Mouse (Mus musculus) kidney, embryonic 15.5 days (tissue): ENCODE results near the gene Tspear. TPM values are rescaled to one million over a fixed set of nuclear protein-coding genes. Genes with fewer than 3 reads are reported as not detected.
A peak's percentile ranks its signal among the peaks of the same experiment; 100 is the strongest.

Source experiments
- ATAC-seq: fragments of 200-750 bp; cut with Nextera tagmentation; replicated peaks from 2 replicates; pipeline ENCODE4 v1.8.0; 2017; ENCODE audit warnings: moderate TSS enrichment; ENCODE audit not compliant: low FRiP score
- H3K27ac ChIP-seq: fragments of 300-500 bp; sonication (generic); 2 replicates; pipeline ENCODE4 v1.5.1; 2015; ENCODE audit warnings: mild to moderate bottlenecking, inconsistent platforms
- H3K27me3 ChIP-seq: fragments of 300-500 bp; sonication (generic); 2 replicates; pipeline ENCODE4 v1.6.1; 2015; ENCODE audit warnings: inconsistent platforms
- H3K36me3 ChIP-seq: fragments of 300-500 bp; sonication (generic); 2 replicates; pipeline ENCODE4 v1.6.1; 2015; ENCODE audit warnings: inconsistent platforms
- H3K4me1 ChIP-seq: fragments of 300-500 bp; sonication (generic); 2 replicates; pipeline ENCODE4 v1.6.1; 2015; ENCODE audit warnings: inconsistent platforms
- H3K4me2 ChIP-seq: fragments of 300-500 bp; sonication (generic); 2 replicates; pipeline ENCODE4 v1.6.1; 2015; ENCODE audit warnings: moderate library complexity, mild to moderate bottlenecking, inconsistent platforms
- H3K4me3 ChIP-seq: fragments of 300-500 bp; sonication (generic); replicated peaks from 2 replicates; pipeline ENCODE4 v1.5.1; 2015; ENCODE audit warnings: mild to moderate bottlenecking, inconsistent platforms
- H3K9ac ChIP-seq: fragments of 300-500 bp; sonication (generic); 2 replicates; pipeline ENCODE4 v1.6.1; 2015; ENCODE audit warnings: mild to moderate bottlenecking, inconsistent platforms
- H3K9me3 ChIP-seq: fragments of 300-500 bp; sonication (generic); replicated peaks from 2 replicates; pipeline ENCODE4 v1.6.1; 2016; ENCODE audit warnings: inconsistent platforms
- WGBS: fragments of 180-500 bp; shearing (Covaris S2); methylation state at CpG from one replicate; pipeline ENCODE4 v1.1.7; 2015; ENCODE audit warnings: mixed read lengths; 5-methylcytosine and 5-hydroxymethylcytosine counted together
- polyA plus RNA-seq: library from polyadenylated mRNA; unstranded; fragments of >200 nt; fragmentation: Nextera tagmentation; extraction: Ambion mirVana; gene quantifications from 2 replicates; pipeline ENCODE4 v1.2.1, GENCODE M21; 2015

The Tspear gene
- polyA plus RNA-seq, 1 experiment from 2014 or later: 0.90 TPM

GRCm38 (mm10) chr10:77846961-77847360 is 160.6 kb downstream of the Tspear start:
- no peak overlapping the region for H3K4me2 ChIP-seq
- H3K4me3 ChIP-seq: no peak overlapping the region
- ATAC-seq: no peak
- no peak overlapping the region for H3K9ac ChIP-seq
- 0 out of 2 replicates have a peak, but pooled peaks cover 2% of the 10 kb centered on the region for H3K9me3 ChIP-seq
- WGBS: 36% methylated on average over 2 of the region's 2 CpGs
- H3K36me3 ChIP-seq: no peaks in the 10 kb centered on the region
- no peaks in the 10 kb centered on the region for H3K4me1 ChIP-seq
- no peak overlapping the region for H3K27ac ChIP-seq
- no peaks in the 10 kb centered on the region for H3K27me3 ChIP-seq

GRCm38 (mm10) chr10:77847538-77847937 is 161.2 kb downstream of the Tspear start:
- no peaks in the 10 kb centered on the region for H3K36me3 ChIP-seq
- H3K9ac ChIP-seq: no peak overlapping the region
- no peak overlapping the region for H3K27ac ChIP-seq
- H3K4me3 ChIP-seq: no peak overlapping the region
- no peaks in the 10 kb centered on the region for H3K27me3 ChIP-seq
- ATAC-seq: no peak
- 0 out of 2 replicates have a peak, but pooled peaks cover 2% of the 10 kb centered on the region for H3K9me3 ChIP-seq
- no peaks in the 10 kb centered on the region for H3K4me1 ChIP-seq
- no peak overlapping the region for H3K4me2 ChIP-seq
- 70% methylated on average over 2 of the region's 2 CpGs for WGBS

DNA sequence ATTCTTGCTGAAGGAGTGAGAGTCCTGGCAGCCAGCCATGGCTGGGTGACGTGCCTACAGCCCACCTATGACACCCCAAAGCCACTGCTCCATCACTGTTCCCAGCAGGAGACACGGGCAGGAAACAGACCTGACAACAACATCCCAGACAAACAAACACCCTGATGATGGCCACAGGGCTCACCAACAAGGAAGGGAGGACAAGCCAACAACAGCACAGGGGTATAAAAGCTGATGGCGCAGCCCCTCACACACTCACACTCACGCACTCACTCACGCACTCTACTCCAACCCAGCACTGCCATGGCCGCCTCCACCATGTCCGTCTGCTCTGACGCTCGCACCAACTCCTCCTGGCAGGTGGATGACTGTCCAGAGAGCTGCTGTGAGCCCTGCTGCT is 166.2 kb downstream of the Tspear start, which contains the start of gene Gm10318:
TSS of gene Gm10318 (plus strand) at position 301 of the 400 bp plus-strand sequence.
- no peaks in the 10 kb centered on the region for H3K27me3 ChIP-seq
- no peak within 1 kb of the TSS for H3K4me2 ChIP-seq
- H3K9me3 ChIP-seq: no peaks in the 10 kb centered on the region
- H3K27ac ChIP-seq: no peak within 1 kb of the TSS
- 71% methylated on average over 9 of the region's 9 CpGs for WGBS
- no peaks in the 10 kb centered on the region for H3K36me3 ChIP-seq
- H3K4me1 ChIP-seq: no peaks in the 10 kb centered on the region
- ATAC-seq: no peak
- no peak within 1 kb of the TSS for H3K4me3 ChIP-seq
- no peak within 1 kb of the TSS for H3K9ac ChIP-seq

- no peaks in the 10 kb centered on the region for H3K36me3 ChIP-seq
- no peak within 1 kb of the TSS for H3K4me3 ChIP-seq
- no peak within 1 kb of the TSS for H3K27ac ChIP-seq
- H3K9me3 ChIP-seq: no peaks in the 10 kb centered on the region; the same call in 1 of the 2 replicates
- no peak within 1 kb of the TSS for H3K9ac ChIP-seq
- H3K4me1 ChIP-seq: 0 out of 2 replicates have a peak, but pooled peaks cover 6% of the 10 kb centered on the region
- ATAC-seq: no peak
- H3K4me2 ChIP-seq: no peak within 1 kb of the TSS
- 62% methylated on average over 7 of the region's 7 CpGs for WGBS
- H3K27me3 ChIP-seq: no peaks in the 10 kb centered on the region
Observed at GRCm38 (mm10) chr10:77861675-77862074, 175.3 kb downstream of the Tspear start, which contains the start of gene Gm3285. Gm3285 (plus strand) TSS chr10:77861975.

- 29% methylated on average over 14 of the region's 14 CpGs for WGBS
- Histone ChIP-seq H3K9me3 (no peaks in the 10 kb centered on the region), H3K27ac (no peak overlapping the region), H3K4me1 (0 out of 2 replicates have a peak, but pooled peaks cover 6% of the 10 kb centered on the region), H3K27me3 (no peaks in the 10 kb centered on the region), H3K9ac (0 out of 2 replicates have a peak overlapping the region, but pooled peaks have one; percentile 17), H3K4me3 (peak overlapping the region; percentile 33), H3K4me2 (peak overlapping the region; percentile 58), H3K36me3 (no peaks in the 10 kb centered on the region)
- peak; percentile 91 for ATAC-seq
Observed at GRCm38 (mm10) chr10:77864067-77864761, 177.8 kb downstream of the Tspear start.

DNA sequence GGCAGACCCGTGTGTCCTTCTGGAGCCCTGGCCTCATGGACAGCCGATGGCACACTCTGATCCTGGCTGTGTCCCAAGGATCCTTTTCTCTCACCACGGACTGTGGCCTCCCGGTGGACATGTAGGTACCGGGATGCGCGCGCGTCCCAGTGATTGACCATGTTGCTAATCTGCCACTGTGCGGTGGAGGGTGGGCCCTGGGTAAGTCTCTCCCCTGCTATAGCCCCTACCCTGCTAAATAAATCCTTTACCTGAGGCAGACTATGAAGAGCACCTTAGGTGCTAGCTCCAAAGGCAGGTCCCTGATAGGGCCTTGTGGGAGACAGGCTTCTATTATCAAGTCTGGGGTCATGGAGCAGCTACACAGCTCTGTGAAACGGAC is 178.4 kb downstream of the Tspear start:
- Histone ChIP-seq H3K4me2 (peak overlapping the region; percentile 58), H3K27me3 (no peaks in the 10 kb centered on the region), H3K36me3 (no peaks in the 10 kb centered on the region), H3K9ac (peak overlapping the region; percentile 17; the same call in 1 of the 2 replicates), H3K27ac (no peak overlapping the region), H3K9me3 (no peaks in the 10 kb centered on the region), H3K4me3 (peak overlapping the region; percentile 33), H3K4me1 (0 out of 2 replicates have a peak, but pooled peaks cover 6% of the 10 kb centered on the region)
- peak; percentile 49 for ATAC-seq
- 36% methylated on average over 11 of the region's 11 CpGs for WGBS

DNA sequence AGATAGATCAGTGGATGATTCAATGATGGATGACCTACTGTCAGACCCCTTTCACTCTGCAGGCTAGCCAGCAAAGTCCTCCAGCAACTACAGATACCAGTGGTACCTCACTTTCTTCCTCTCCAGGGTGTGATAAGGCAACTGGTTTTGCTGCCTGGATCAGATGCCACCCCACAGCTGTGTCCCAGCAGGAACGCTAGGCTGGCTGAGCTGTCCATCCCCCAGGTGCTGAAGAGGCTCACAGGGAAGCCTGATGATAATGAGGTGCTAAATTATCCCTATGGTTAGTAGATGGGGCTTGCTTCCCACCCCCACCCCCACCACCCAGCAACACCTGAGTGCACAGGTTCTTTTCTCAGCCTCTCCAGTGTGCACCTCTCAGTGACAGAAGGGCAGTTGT is 181.2 kb downstream of the Tspear start:
- Histone ChIP-seq H3K9me3 (no peaks in the 10 kb centered on the region), H3K4me3 (no peak overlapping the region), H3K4me1 (0 out of 2 replicates have a peak, but pooled peaks cover 6% of the 10 kb centered on the region), H3K27me3 (no peaks in the 10 kb centered on the region), H3K4me2 (no peak overlapping the region), H3K27ac (no peak overlapping the region), H3K9ac (no peak overlapping the region), H3K36me3 (no peaks in the 10 kb centered on the region)
- ATAC-seq: no peak
- WGBS: 4% methylated on average over 1 of the region's 1 CpGs

- H3K27ac ChIP-seq: no peak overlapping the region
- 0 out of 2 replicates have a peak, but pooled peaks cover 3% of the 10 kb centered on the region for H3K4me1 ChIP-seq
- no peaks in the 10 kb centered on the region for H3K36me3 ChIP-seq
- ATAC-seq: no peak
- H3K9ac ChIP-seq: no peak overlapping the region
- no peaks in the 10 kb centered on the region for H3K9me3 ChIP-seq
- no peaks in the 10 kb centered on the region for H3K27me3 ChIP-seq
- WGBS: 87% methylated on average over 7 of the region's 7 CpGs
- no peak overlapping the region for H3K4me3 ChIP-seq
- no peak overlapping the region for H3K4me2 ChIP-seq
Observed at GRCm38 (mm10) chr10:77869651-77870050, 183.3 kb downstream of the Tspear start.

DNA sequence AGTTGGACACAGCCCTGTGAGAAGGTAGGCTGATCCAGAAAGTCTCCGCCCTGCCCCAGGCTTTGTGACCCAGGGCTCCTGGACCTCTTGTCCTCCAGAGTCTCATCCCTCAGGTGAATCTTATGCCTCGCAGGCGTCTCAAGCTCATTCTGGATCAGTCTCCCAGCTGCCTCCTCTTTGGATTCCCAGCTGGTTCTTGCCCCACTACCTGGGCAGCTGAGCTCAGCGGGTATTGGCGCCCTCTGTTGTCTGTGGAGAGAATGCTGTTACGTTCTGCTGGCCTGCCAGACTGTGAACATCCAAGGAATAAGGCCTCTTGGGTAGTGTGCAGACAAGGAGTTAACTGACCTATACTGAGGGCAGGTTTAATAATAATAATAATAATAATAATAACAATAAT is 192.6 kb downstream of the Tspear start:
- no peak overlapping the region for H3K27ac ChIP-seq
- H3K4me3 ChIP-seq: no peak overlapping the region
- no peak for ATAC-seq
- no peak overlapping the region for H3K9ac ChIP-seq
- no peak overlapping the region for H3K4me2 ChIP-seq
- 63% methylated on average over 6 of the region's 6 CpGs for WGBS
- H3K36me3 ChIP-seq: no peaks in the 10 kb centered on the region
- no peaks in the 10 kb centered on the region for H3K4me1 ChIP-seq
- H3K9me3 ChIP-seq: no peaks in the 10 kb centered on the region
- H3K27me3 ChIP-seq: no peaks in the 10 kb centered on the region

GRCm38 (mm10) chr10:77880305-77880704 is 193.9 kb downstream of the Tspear start:
- Histone ChIP-seq H3K36me3 (no peaks in the 10 kb centered on the region), H3K27ac (no peak overlapping the region), H3K4me1 (no peaks in the 10 kb centered on the region), H3K4me3 (no peak overlapping the region), H3K27me3 (no peaks in the 10 kb centered on the region), H3K9ac (no peak overlapping the region), H3K4me2 (no peak overlapping the region), H3K9me3 (no peaks in the 10 kb centered on the region)
- 76% methylated on average over 3 of the region's 3 CpGs for WGBS
- no peak for ATAC-seq

DNA sequence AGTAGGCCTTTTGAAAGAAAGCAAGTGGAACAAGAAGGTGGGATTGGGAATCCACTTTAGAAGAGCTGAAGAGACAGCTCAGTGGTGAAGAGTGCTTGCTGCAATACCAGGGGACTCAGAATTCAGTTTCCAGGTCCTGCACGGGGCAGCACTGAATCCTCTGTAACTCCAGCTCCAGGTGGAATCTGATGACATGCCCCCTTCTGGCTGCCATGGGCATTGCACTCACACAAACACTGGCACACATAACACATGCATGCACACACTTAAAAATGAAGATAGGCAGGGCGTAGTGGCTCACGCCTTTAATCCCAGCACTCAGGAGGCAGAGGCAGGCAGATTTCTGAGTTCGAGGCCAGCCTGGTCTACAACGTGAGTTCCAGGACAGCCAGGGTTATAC is 196.2 kb downstream of the Tspear start:
- WGBS: 89% methylated on average over 5 of the region's 5 CpGs
- no peak overlapping the region for H3K27ac ChIP-seq
- ATAC-seq: no peak
- H3K27me3 ChIP-seq: no peaks in the 10 kb centered on the region
- H3K4me1 ChIP-seq: no peaks in the 10 kb centered on the region
- no peak overlapping the region for H3K4me2 ChIP-seq
- H3K4me3 ChIP-seq: no peak overlapping the region
- H3K9me3 ChIP-seq: no peaks in the 10 kb centered on the region
- no peaks in the 10 kb centered on the region for H3K36me3 ChIP-seq
- no peak overlapping the region for H3K9ac ChIP-seq

GRCm38 (mm10) chr10:77886007-77886747 is 199.8 kb downstream of the Tspear start:
- H3K4me2 ChIP-seq: no peak overlapping the region
- 51% methylated on average over 12 of the region's 12 CpGs for WGBS

More at GRCm38 (mm10) chr10:77886007-77886747, 199.8 kb downstream of the Tspear start:
- H3K36me3 ChIP-seq: no peaks in the 10 kb centered on the region
- no peak overlapping the region for H3K9ac ChIP-seq
- ATAC-seq: no peak
- no peaks in the 10 kb centered on the region for H3K9me3 ChIP-seq
- no peaks in the 10 kb centered on the region for H3K27me3 ChIP-seq
- H3K4me1 ChIP-seq: no peaks in the 10 kb centered on the region
- no peak overlapping the region for H3K27ac ChIP-seq
- no peak overlapping the region for H3K4me3 ChIP-seq
